Mouse (Mus musculus): ENCODE results near the gene Cys1. TPM values are rescaled to one million over a fixed set of nuclear protein-coding genes. Genes with fewer than 3 reads are reported as not detected.

The Cys1 gene
- polyA plus RNA-seq, 1 experiment from 2014 or later, result 2.6 TPM

- no peaks in the 10 kb centered on the region for H3K27me3 ChIP-seq (ENCODE audit: control insufficient read depth, insufficient read depth, low read length)
- H3K36me3 ChIP-seq (ENCODE audit: control insufficient read depth, insufficient read depth, low read length), result no peaks in the 10 kb centered on the region
- no peak for ATAC-seq (ENCODE audit: insufficient number of reproducible peaks, insufficient read depth, low FRiP score, low read depth)
- no peak overlapping the region for H3K4me3 ChIP-seq (ENCODE audit: low read depth, low read length)
- H3K4me2 ChIP-seq (replicated peaks; ENCODE audit: low read depth, low read length), result no peak overlapping the region
- 51% methylated on average over 3 of the region's 3 CpGs for WGBS
- H3K4me1 ChIP-seq (ENCODE audit: control insufficient read depth, insufficient read depth, low read length), result no peaks in the 10 kb centered on the region
- H3K9me3 ChIP-seq (ENCODE audit: control insufficient read depth, low read depth, low read length), result no peaks in the 10 kb centered on the region
- no peak overlapping the region for H3K27ac ChIP-seq (ENCODE audit: low read length)
- H3K9ac ChIP-seq (replicated peaks; ENCODE audit: low read depth, low read length), result no peak overlapping the region
Measured at GRCm38 (mm10) chr12:24627215-24627614, 54.4 kb downstream of the Cys1 start.

DNA sequence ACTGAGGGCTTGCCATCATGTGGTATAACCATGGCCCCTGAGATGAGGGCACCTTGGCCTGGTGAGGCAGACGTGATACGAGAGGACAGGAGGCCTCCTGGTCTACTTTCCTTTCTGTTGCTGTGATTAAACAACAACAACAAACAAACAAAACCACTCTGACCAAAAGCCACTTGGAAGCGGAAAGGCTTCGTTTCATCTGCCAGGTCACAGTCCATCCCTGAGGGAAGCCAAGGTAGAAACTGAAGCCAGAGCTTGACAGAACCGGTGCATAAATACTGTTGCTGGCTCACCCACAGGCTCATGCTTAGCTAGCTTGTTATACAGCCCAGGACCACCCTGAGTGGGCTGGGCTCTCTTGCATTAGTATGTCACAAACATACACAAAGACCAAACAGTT is 55.2 kb downstream of the Cys1 start:
- 90% methylated on average over 5 of the region's 5 CpGs for WGBS
- H3K4me1 ChIP-seq (ENCODE audit: control insufficient read depth, insufficient read depth, low read length), result no peaks in the 10 kb centered on the region
- ATAC-seq (ENCODE audit: insufficient number of reproducible peaks, insufficient read depth, low FRiP score, low read depth), result no peak

GRCm38 (mm10) chr12:24623486-24624251 is 57.9 kb downstream of the Cys1 start:
- no peak for ATAC-seq (ENCODE audit: insufficient number of reproducible peaks, insufficient read depth, low FRiP score, low read depth)
- Histone ChIP-seq H3K4me2 (replicated peaks; ENCODE audit: low read depth, low read length) (no peak overlapping the region), H3K27me3 (ENCODE audit: control insufficient read depth, insufficient read depth, low read length) (no peaks in the 10 kb centered on the region), H3K27ac (ENCODE audit: low read length) (no peak overlapping the region), H3K4me3 (ENCODE audit: low read depth, low read length) (no peak overlapping the region), H3K4me1 (ENCODE audit: control insufficient read depth, insufficient read depth, low read length) (no peaks in the 10 kb centered on the region), H3K9me3 (ENCODE audit: control insufficient read depth, low read depth, low read length) (no peaks in the 10 kb centered on the region), H3K36me3 (ENCODE audit: control insufficient read depth, insufficient read depth, low read length) (no peaks in the 10 kb centered on the region), H3K9ac (replicated peaks; ENCODE audit: low read depth, low read length) (no peak overlapping the region)
- WGBS, result 77% methylated on average over 12 of the region's 12 CpGs

More for the DNA sequence above, 55.2 kb downstream of the Cys1 start:
- Histone ChIP-seq H3K9me3 (ENCODE audit: control insufficient read depth, low read depth, low read length) (no peaks in the 10 kb centered on the region), H3K9ac (replicated peaks; ENCODE audit: low read depth, low read length) (no peak overlapping the region), H3K36me3 (ENCODE audit: control insufficient read depth, insufficient read depth, low read length) (no peaks in the 10 kb centered on the region), H3K4me2 (replicated peaks; ENCODE audit: low read depth, low read length) (no peak overlapping the region), H3K4me3 (ENCODE audit: low read depth, low read length) (no peak overlapping the region), H3K27me3 (ENCODE audit: control insufficient read depth, insufficient read depth, low read length) (no peaks in the 10 kb centered on the region), H3K27ac (ENCODE audit: low read length) (no peak overlapping the region)

DNA sequence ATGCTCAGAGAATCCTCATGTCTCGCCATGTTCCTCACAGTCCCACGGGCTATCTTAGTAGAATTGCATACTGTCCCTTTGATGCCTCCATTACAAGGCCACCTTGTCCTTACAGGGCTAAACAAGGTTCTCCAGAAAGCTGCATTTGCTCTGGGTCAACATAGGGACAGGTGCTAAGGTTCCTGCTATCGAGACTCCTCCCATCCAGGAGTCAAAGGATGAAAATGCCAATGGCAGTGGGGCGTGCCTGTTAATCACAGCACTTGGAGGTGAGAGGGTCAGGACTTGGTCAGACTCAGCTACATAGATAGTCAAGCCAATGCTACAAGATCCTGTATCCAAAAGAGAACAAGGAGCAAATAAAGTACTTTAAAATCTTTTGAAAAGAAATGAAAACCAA is 62.2 kb downstream of the Cys1 start:
- H3K27ac ChIP-seq (ENCODE audit: low read length), result no peak overlapping the region
- 0 out of 2 replicates have a peak, but pooled peaks cover 5% of the 10 kb centered on the region for H3K4me1 ChIP-seq (ENCODE audit: control insufficient read depth, insufficient read depth, low read length)
- H3K9me3 ChIP-seq (ENCODE audit: control insufficient read depth, low read depth, low read length), result no peaks in the 10 kb centered on the region
- ATAC-seq (ENCODE audit: insufficient number of reproducible peaks, insufficient read depth, low FRiP score, low read depth), result no peak
- no peaks in the 10 kb centered on the region for H3K27me3 ChIP-seq (ENCODE audit: control insufficient read depth, insufficient read depth, low read length)
- H3K4me2 ChIP-seq (replicated peaks; ENCODE audit: low read depth, low read length), result no peak overlapping the region
- H3K4me3 ChIP-seq (ENCODE audit: low read depth, low read length), result no peak overlapping the region
- H3K9ac ChIP-seq (replicated peaks; ENCODE audit: low read depth, low read length), result no peak overlapping the region
- no peaks in the 10 kb centered on the region for H3K36me3 ChIP-seq (ENCODE audit: control insufficient read depth, insufficient read depth, low read length)
- WGBS, result 68% methylated on average over 4 of the region's 4 CpGs

Other genes starting within 250 kb of the Cys1 start
- gene Taf1b, start 183.5 kb downstream of the Cys1 start, polyA plus RNA-seq (2014; fragmentation: Nextera tagmentation; extraction: Ambion mirVana), result 25.5 and 27.5 TPM in 2 replicates
- gene Grhl1, start 109.5 kb downstream of the Cys1 start, polyA plus RNA-seq (2014; fragmentation: Nextera tagmentation; extraction: Ambion mirVana), result 2.6 and 3.8 TPM in 2 replicates
- 14.3 and 14.7 TPM in 2 replicates for gene Klf11, start 30.5 kb downstream of the Cys1 start, polyA plus RNA-seq (2014; fragmentation: Nextera tagmentation; extraction: Ambion mirVana)
- 131 and 132 TPM in 2 replicates for gene Rrm2, start 26.4 kb upstream of the Cys1 start, polyA plus RNA-seq (2014; fragmentation: Nextera tagmentation; extraction: Ambion mirVana)
- 49.0 and 56.6 TPM in 2 replicates for gene Mboat2, start 149.1 kb upstream of the Cys1 start, polyA plus RNA-seq (2014; fragmentation: Nextera tagmentation; extraction: Ambion mirVana)